Mouse (Mus musculus) lung, postnatal 0 days (tissue): ENCODE measurements around the gene Igf2bp1.
A peak's percentile ranks its signal among the peaks of the same experiment; 100 is the strongest.

Experiments
- CTCF ChIP-seq: IDR thresholded peaks from 2 replicates; pipeline ENCODE4 v1.5.1; 2016; ENCODE audit warnings: antibody characterized with exemption, mild to moderate bottlenecking
- EP300 ChIP-seq: IDR thresholded peaks from 2 replicates; pipeline ENCODE4 v1.6.1; 2016; ENCODE audit warnings: antibody characterized with exemption, mild to moderate bottlenecking, control low read depth

GRCm38 (mm10) chr11:95982475-95982874, 23.3 kb downstream of the Igf2bp1 start:
- no peak for TF ChIP-seq CTCF
- TF ChIP-seq EP300: peak; percentile 61
